Mouse (Mus musculus) A20 (cell line): ENCODE measurements around the gene Mdk.

Experiments used
- DNase-seq: peaks from one replicate; pipeline ENCODE4 v3.0.0-alpha.2; 2011; ENCODE audit warnings: low read depth, low spot score

Mdk gene

DNA sequence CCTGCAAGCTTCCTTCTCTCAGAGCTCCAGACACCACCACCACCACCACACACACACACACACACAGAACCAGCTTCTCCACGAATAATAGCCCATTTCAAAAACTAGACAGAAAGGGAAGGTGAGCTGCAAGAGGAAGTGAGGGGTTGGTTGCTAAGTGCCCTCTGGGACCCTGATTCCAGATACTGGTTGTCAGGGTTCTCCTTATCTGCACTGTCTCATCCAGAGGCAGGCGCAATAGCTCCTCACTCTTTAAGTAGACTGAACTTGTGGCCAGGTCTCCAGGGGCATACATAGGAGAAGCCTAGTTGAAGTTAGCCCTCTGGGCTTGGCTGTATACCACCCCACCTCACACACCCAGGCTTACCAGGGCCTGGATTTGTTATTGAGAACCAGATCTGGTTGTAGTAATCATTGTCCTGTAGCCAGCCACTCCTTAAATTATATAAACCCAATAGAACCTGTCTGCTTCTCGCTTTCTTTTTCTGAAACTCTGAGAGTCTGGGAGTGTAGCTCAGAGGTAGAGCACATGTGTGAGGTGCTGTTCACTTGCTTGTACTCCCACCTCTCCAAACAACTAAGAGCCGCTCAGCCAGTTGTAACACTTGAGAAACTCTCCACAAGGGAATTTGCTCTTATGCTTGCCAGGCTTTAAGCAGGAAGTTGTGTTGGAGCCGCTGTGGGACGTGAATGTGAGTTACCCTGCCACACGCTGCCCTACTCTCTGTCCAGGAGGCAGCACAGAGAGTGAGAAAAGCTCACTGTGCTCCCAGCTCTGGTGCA is 18.6 kb downstream of the Mdk start:
- DNase-seq: no peak

DNA sequence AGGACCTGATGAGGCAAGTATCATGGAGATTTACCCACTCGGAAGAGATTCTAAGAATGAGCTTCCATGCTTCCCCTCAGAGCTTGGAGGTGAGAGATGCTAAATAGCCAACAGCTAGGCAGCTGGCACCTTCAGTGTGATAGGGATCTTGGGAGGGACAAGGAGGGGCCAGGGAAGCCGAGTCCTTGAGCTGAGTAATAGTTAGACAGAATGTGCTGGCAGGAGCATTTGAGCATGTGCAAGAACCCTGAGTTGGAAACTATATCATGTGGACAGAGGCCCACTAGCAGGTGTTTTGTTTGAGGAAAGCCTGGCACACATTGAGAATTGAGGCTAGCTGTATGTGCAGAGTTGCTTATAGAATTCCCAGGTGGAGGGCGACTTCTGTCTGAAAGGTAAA is 19.5 kb downstream of the Mdk start:
- DNase-seq: no peak

DNA sequence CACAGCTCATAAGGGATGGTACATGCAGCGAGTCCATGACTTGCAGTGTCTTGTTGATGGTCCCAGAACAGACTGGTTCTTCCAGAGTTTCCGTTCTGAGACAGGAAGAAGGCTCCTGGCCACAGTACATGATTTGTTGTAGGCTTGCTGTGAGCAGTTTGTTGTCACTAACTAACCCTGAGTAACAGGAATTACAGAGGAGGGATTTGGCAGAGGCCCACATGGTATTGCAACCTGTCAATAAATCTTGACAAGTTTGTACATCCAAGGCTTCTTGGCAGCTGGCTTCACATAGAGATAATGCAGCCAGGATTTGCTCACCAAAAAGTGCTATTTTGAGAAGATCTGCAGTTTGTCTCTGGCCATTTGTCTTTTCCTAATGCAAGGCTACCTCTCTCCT is 26.0 kb downstream of the Mdk start:
- no peak for DNase-seq

DNA sequence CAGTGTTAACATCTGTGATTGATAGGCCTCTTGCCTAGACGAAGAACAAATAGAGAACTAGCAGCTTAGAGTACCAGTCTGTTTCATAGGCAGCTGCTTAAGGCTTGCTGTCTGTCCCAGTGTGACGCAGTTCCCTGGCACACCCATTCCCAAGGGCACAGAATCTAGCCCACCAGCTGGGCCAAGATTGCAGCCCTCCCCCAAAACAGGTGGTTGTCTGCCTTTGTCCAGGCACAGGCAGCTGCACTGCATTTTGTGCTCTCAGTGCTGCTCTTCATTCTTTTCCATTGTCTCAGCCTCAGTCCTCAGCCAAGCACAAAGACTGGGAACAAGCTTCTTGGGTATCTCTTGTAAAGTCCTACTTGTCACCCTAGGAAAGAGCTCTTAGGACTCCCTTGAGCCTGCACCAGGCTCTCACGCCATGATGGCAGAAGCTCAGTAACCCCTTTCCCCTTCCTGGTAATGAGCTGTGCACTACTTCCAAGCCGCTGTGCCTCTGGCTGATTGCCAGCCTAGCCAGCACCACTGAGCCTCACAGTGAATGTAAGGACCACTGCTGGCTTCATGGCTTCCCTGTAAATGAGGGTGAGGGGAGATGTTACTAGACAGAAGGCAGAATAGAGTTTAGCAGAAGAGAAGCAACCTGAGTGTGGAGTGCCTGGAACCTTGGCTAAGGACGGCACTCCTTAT is 27.3 kb downstream of the Mdk start:
- DNase-seq: no peak

DNA sequence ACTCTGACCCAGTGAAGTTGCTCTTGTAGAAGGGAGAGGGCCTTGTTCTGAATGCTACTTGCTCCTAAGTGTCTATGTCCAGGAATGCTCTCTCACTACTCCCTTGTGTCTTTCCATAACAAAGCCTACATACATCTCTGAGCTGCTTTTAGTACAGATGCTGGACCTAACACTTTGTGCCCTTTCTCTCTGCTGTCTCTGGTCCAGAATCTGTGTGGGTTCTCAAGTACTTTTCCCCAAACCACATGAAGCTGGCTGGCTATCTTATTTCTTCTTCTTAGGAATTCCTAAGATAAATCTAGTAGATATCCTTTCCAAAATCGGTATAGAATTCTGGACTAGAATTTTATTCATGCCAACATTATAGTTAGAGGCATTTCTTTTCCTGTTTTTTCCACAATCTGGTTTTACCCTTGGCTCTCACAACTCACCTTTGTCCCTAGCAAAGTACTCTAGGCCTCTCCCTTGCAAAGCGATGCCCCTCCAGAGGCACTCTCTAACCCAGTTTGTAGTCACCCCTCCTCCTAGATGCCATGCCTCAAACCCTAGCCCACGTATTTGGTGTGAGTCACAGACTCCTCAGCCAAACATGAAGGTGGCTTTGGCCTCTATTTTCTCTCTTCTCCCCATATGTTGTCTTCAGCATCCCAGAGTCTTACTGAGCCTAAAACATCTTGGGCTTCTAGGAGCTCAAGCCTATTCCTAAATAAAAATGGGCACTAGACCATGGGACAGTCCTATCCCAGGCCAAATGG is 28.7 kb downstream of the Mdk start:
- no peak for DNase-seq

DNA sequence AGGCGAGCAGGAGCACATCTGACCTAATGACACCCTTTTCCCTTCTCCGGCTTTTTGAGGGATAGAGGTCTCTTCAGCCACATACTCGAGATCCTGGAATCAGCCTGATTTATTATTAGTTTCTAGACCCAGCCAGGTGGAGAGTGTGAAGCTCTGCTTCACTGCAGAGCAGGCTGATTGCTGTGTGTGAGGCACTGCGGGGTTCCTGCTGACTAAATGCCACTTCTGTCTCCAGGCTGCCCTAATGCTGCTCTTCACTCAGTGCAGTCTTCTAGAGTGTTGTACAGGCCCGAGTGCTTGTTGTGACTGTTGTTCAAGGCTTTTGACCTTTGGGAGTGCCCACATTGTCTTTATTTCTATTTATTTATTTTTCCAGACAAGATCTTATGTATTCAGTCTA is 29.8 kb downstream of the Mdk start:
- DNase-seq: no peak

DNA sequence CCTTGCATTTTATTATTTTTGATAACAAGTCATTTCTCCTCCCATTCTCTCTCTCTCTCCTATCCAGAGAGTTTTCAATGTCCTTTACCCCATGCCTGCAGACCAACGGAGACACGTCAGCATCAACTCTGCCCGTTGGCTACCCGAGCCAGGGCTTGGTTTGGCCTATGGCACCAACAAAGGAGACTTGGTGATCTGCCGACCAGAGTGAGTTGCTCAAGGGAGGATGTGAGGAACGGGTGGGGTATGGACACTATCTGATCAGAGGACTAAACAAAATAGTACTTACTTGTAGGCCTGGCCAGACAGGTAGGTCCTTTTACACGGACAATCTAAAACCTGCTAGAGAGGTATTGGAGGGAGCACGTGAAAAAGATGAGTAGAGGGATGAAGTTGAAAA is 31.7 kb downstream of the Mdk start:
- DNase-seq: no peak

DNA sequence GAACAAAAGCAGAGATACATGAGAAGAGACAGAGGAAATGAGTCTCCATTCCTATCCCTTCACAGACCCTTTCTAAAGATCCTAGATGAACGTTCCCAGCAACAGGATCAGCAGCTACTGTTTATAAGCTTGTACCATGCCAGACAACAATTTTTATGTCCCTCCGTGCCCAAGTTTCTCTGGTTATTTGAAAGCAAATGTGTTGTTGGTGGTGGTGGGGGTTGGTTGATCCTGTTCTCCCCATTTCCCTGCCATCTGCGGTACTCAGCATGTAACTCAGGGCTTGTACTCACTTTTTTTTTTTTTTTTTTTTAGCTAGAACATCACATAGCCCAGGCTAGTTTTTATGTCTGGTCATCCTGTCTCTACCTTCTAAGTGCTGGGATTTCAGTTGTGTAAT is 33.0 kb downstream of the Mdk start:
- no peak for DNase-seq

DNA sequence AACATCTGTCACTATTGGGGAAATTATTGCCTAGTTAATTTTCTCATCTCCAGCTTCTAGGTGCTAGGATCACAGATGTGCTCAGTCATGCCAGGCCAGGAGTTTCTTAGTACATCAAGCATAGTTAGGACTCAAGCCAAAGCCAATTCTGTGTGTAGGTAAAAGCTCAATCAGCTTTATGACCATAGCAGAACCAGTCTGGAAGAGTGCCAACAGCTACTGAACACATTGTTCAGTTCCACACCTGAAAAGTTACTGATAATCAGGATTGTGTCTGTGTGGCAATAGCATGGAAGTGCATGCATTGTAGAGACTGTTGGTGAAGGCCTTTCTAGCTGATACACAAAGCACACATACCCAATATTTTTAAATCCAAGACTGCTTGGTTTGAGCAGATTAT is 34.1 kb downstream of the Mdk start:
- DNase-seq: no peak

DNA sequence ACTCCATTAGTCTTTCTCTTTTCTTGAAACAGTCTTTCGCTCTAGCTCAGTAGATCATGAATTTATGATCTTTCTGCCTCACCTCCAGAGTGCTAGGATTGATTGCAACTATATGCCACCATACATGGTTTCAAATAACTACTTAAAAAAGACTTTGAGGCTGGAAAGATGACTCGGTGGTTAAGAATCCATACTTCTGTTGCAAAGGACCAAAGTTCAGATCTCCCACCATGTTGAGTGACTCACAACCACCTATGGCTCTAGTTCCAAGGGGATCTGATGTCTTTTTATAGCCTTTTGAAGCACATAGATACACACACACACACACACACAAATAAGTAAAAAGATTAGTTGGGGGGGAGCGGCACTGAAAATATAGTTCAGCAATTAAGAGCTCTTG is 36.7 kb downstream of the Mdk start:
- DNase-seq: no peak

DNA sequence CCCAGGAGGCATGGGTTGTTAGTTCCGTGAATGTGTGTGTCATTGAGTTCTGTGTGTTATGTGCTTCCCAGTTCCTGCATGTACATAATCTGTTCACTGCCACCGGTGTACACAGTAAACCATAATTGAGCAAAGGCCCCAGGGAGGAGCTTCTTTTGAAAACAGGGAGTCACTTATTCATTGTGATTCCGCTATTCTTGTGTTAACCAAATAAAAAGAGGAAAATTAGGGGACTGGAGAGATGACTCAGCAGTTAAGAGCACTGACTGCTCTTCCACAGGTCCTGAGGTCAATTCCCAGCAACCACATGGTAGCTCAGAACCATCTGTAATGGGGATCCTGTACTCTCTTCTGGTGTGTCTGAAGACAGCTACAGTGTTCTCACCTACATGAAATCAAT is 37.4 kb downstream of the Mdk start:
- no peak for DNase-seq

DNA sequence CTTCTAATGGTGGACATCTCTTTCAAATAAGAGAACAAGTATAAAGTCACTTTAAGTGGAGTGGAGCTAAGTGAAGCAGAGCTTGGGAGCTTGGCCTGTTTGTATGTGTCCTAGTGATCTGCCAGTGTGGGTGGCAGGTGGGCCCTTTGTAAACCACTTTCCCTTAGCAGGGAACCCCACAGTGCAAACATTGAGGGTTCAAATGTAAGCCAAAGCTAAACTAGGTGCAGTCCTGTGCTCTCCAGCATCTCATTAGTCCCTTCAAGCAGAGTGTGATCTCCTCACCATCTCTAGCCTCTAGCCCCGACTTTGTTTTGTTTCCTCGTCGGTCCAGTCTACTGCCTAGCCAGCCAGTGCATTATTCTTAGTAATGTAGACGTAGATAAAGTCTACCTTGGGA is 47.5 kb downstream of the Mdk start:
- DNase-seq: no peak

DNA sequence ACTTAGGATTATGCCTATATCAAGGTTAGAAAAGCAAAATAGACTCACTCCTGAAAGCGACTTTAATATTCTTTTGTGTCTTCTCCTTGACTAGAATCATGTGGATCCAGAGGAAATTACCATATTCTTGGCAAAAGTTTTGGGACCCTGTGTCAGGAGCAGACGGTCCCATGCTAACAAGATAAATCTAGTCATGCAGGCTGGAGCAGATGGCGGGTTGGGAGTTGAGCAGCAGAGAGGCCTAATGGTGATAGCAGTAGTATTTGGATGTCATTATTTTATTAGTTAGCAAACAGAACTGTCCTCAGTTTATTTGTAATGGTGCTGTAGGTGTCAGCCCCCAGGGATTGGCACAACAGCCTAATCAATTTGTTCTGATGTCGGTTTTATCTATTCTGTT is 48.1 kb downstream of the Mdk start:
- no peak for DNase-seq
